Mouse (Mus musculus) heart, postnatal 25 days (tissue): Measurements from ENCODE around the gene Olfr690. TPM values are rescaled to one million over a fixed set of nuclear protein-coding genes. Genes with fewer than 3 reads are reported as not detected.

Experiments used
- total RNA-seq, 2 experiments: library from RNA; stranded (reverse); gene quantifications; 2 replicates each; pipeline ENCODE4 v1.2.3; 2021

The Olfr690 gene
- total RNA-seq, 2 experiments from 2014 or later = not detected

Other genes starting within 250 kb of the Olfr690 start
- not detected for gene Olfr680-ps1, start 241.3 kb downstream of the Olfr690 start, total RNA-seq
- not detected for gene Olfr681, start 217.3 kb downstream of the Olfr690 start, total RNA-seq
- not detected for gene Olfr683, start 187.1 kb downstream of the Olfr690 start, total RNA-seq
- not detected for gene Olfr684, start 170.5 kb downstream of the Olfr690 start, total RNA-seq
- gene Olfr685, start 148.1 kb downstream of the Olfr690 start, total RNA-seq = not detected
- gene Olfr686, start 126.6 kb downstream of the Olfr690 start, total RNA-seq = not detected
- gene Olfr688, start 46.0 kb downstream of the Olfr690 start, total RNA-seq = not detected
- not detected for gene Olfr689, start 22.9 kb downstream of the Olfr690 start, total RNA-seq
- gene Olfr691, start 8.2 kb upstream of the Olfr690 start, total RNA-seq = not detected
- gene Olfr692, start 34.1 kb upstream of the Olfr690 start, total RNA-seq = not detected
- not detected for gene Gm5901, start 40.9 kb upstream of the Olfr690 start, total RNA-seq
- 10 to 100 TPM; 18.7 to 19.5 TPM for gene Fam160a2, start 66.0 kb upstream of the Olfr690 start, total RNA-seq
- gene Cnga4, start 70.5 kb upstream of the Olfr690 start, total RNA-seq = not detected
- gene Cckbr, start 91.6 kb upstream of the Olfr690 start, total RNA-seq = not detected
- gene Cavin3, start 148.2 kb upstream of the Olfr690 start, total RNA-seq = 10 to 100 TPM; 22.8 to 26.4 TPM
- 100 to 1,000 TPM; 155 to 156 TPM for gene Smpd1, start 220.3 kb upstream of the Olfr690 start, total RNA-seq
- 100 to 1,000 TPM in 1 of 2 experiments, 10 to 100 TPM in 1; 99.0 to 102 TPM for gene Apbb1, start 247.5 kb upstream of the Olfr690 start, total RNA-seq